Mouse (Mus musculus): ENCODE results near the gene Tle4. TPM values are rescaled to one million over a fixed set of nuclear protein-coding genes. Genes with fewer than 3 reads are reported as not detected.

The Tle4 gene
- total and polyA plus RNA-seq, 3 experiments: 18.9 to 27.7 (median 23.4) TPM

GRCm38 (mm10) chr19:14468733-14469132, 129.1 kb downstream of the Tle4 start (continued):
- TF ChIP-seq KAT2A (IDR thresholded peaks at IDR 0.05; ENCODE audit: insufficient replicate concordance, low read length) (no peak), ELF1 (IDR thresholded peaks at IDR 0.05; ENCODE audit: low read depth, low read length) (peak; percentile 34; the same call in 1 of the 2 replicates), GABPA (IDR thresholded peaks at IDR 0.05; ENCODE audit: insufficient replicate concordance, low read depth, low read length) (no peak), ZC3H11A (IDR thresholded peaks at IDR 0.05; ENCODE audit: low read depth, low read length) (no peak), E2F4 (IDR thresholded peaks at IDR 0.05; ENCODE audit: insufficient replicate concordance, low read depth, low read length) (0 out of 2 replicates have a peak, but pooled peaks have one; percentile 38), NELFE (IDR thresholded peaks at IDR 0.05; ENCODE audit: low read depth, low read length) (no peak), ZMIZ1 (IDR thresholded peaks at IDR 0.05; ENCODE audit: low read depth, low read length) (no peak)

- DNase-seq (ENCODE audit: extremely low read depth): peak; percentile 68
- dilution Hi-C loops (cut with MboI; ENCODE audit: extremely low pct_ligation_motif_present, extremely low pct_unique_long_range_greater_than_20kb, low sequenced_read_pairs) (no loop called here), in situ Hi-C loops (cut with MboI; ENCODE audit: low pct_ligation_motif_present, low pct_unique_long_range_greater_than_20kb, low sequenced_read_pairs) (no loop called here)
- no peaks in the 10 kb centered on the region for H3K27me3 ChIP-seq (replicated peaks)
- peaks cover 15 to 61% of the 10 kb centered on the region in 2 experiments for H3K4me1 ChIP-seq (ENCODE audit: control insufficient read depth in 1 of 2, insufficient read depth in 2 of 2)
- peak overlapping the region; percentile 45 for H3K27ac ChIP-seq (ENCODE audit: insufficient read depth, low read depth)
- H3K9ac ChIP-seq (ENCODE audit: insufficient read depth, low read depth): 0 out of 2 replicates have a peak overlapping the region, but pooled peaks have one; percentile 3
- H3K79me2 ChIP-seq (replicated peaks; ENCODE audit: control insufficient read depth, extremely low read depth, insufficient read depth, poor library complexity, severe bottlenecking): peaks cover 8% of the 10 kb centered on the region
- peaks cover 37 to 49% of the 10 kb centered on the region in 2 experiments for H3K36me3 ChIP-seq (replicated peaks in 1 of 2; ENCODE audit: control insufficient read depth in 1 of 2, insufficient read depth in 1 of 2, low read length in 1 of 2)
- no peak overlapping the region for H3K4me3 ChIP-seq (replicated peaks in 1 of 3; ENCODE audit: low read depth in 2 of 3, low read length in 2 of 3, poor library complexity in 1 of 3)
- no peaks in the 10 kb centered on the region for H3K9me3 ChIP-seq (replicated peaks; ENCODE audit: low read length)
- H3K4me2 ChIP-seq (ENCODE audit: insufficient read depth, low read depth, poor library complexity, severe bottlenecking): peak overlapping the region; percentile 53; the same call in 1 of the 2 replicates
- TF ChIP-seq TCF12 (IDR thresholded peaks at IDR 0.05; ENCODE audit: low read depth, low read length): peak; percentile 43; the same call in 1 of the 2 replicates
- no peak for TF ChIP-seq SMC3 (IDR thresholded peaks at IDR 0.05; ENCODE audit: low read depth, low read length)
- TF ChIP-seq POLR2A (IDR thresholded peaks at IDR 0.05; ENCODE audit: low read depth, low read length): no peak
- TF ChIP-seq JUN (IDR thresholded peaks at IDR 0.05; ENCODE audit: insufficient read depth, low read depth, low read length): no peak
- TF ChIP-seq KAT2A (IDR thresholded peaks at IDR 0.05; ENCODE audit: insufficient replicate concordance, low read length): no peak
- TF ChIP-seq MAX (IDR thresholded peaks at IDR 0.05; ENCODE audit: low read length): 0 out of 2 replicates have a peak, but pooled peaks have one; percentile 19
- no peak for TF ChIP-seq MEF2A (IDR thresholded peaks at IDR 0.05; ENCODE audit: borderline replicate concordance, low read depth, low read length)
- TF ChIP-seq ZNF384 (IDR thresholded peaks at IDR 0.05; ENCODE audit: low read depth, low read length): no peak
- TF ChIP-seq MAFK (IDR thresholded peaks at IDR 0.05; ENCODE audit: insufficient replicate concordance, low read length): 0 out of 2 replicates have a peak, but pooled peaks have one; percentile 28
- TF ChIP-seq E2F4 (IDR thresholded peaks at IDR 0.05; ENCODE audit: insufficient replicate concordance, low read depth, low read length): no peak
- peak; percentile 27; the same call in 1 of the 2 replicates for TF ChIP-seq IRF4 (IDR thresholded peaks at IDR 0.05; ENCODE audit: low read depth, low read length)
- TF ChIP-seq MXI1 (IDR thresholded peaks at IDR 0.05; ENCODE audit: low read depth, low read length): peak; percentile 62; the same call in 1 of the 2 replicates
- TF ChIP-seq ZC3H11A (IDR thresholded peaks at IDR 0.05; ENCODE audit: low read depth, low read length): no peak
- TF ChIP-seq CHD2 (IDR thresholded peaks at IDR 0.05; ENCODE audit: low read length): peak; percentile 52; the same call in 1 of the 2 replicates
- no peak for TF ChIP-seq UBTF (IDR thresholded peaks at IDR 0.05; ENCODE audit: low read depth, low read length)
- TF ChIP-seq USF1 (IDR thresholded peaks at IDR 0.05; ENCODE audit: low read depth, low read length): no peak
- TF ChIP-seq PAX5 (IDR thresholded peaks at IDR 0.05; ENCODE audit: low read length): no peak
- TF ChIP-seq MYC (IDR thresholded peaks at IDR 0.05; ENCODE audit: low read depth, low read length): peak; percentile 54
- TF ChIP-seq ETS1 (conservative IDR thresholded peaks at IDR 0.05; ENCODE audit: low read depth, low read length): peak; percentile 39; the same call in 1 of the 2 replicates
- TF ChIP-seq ZKSCAN1 (IDR thresholded peaks at IDR 0.05; ENCODE audit: borderline replicate concordance, low read depth, low read length): no peak
- TF ChIP-seq ZMIZ1 (IDR thresholded peaks at IDR 0.05; ENCODE audit: low read depth, low read length): no peak
- peak; percentile 63; the same call in 1 of the 2 replicates for TF ChIP-seq SIN3A (IDR thresholded peaks at IDR 0.05; ENCODE audit: low read length)
- TF ChIP-seq BHLHE40 (IDR thresholded peaks at IDR 0.05; ENCODE audit: low read depth, low read length): peak; percentile 23; the same call in 1 of the 2 replicates
- peak; percentile 47; the same call in 1 of the 2 replicates for TF ChIP-seq JUND (conservative IDR thresholded peaks at IDR 0.05; ENCODE audit: low read depth, low read length)
- no peak; the same call in none of the 2 replicates for TF ChIP-seq RAD21 (IDR thresholded peaks at IDR 0.05; ENCODE audit: low read depth, low read length)
- TF ChIP-seq MAZ (IDR thresholded peaks at IDR 0.05; ENCODE audit: low read depth, low read length): no peak
- TF ChIP-seq ELF1 (IDR thresholded peaks at IDR 0.05; ENCODE audit: low read depth, low read length): no peak
- TF ChIP-seq GABPA (IDR thresholded peaks at IDR 0.05; ENCODE audit: insufficient replicate concordance, low read depth, low read length): no peak
- no peak for TF ChIP-seq NELFE (IDR thresholded peaks at IDR 0.05; ENCODE audit: low read depth, low read length)
- TF ChIP-seq CHD1 (IDR thresholded peaks at IDR 0.05; ENCODE audit: low read depth, low read length): 0 out of 2 replicates have a peak, but pooled peaks have one; percentile 76
- TF ChIP-seq EP300 (IDR thresholded peaks at IDR 0.05; ENCODE audit: low read length): peak; percentile 75
- TF ChIP-seq HCFC1 (IDR thresholded peaks at IDR 0.05; ENCODE audit: low read depth, low read length): no peak
- TF ChIP-seq USF2 (conservative IDR thresholded peaks at IDR 0.05; ENCODE audit: low read depth, low read length): no peak
- TF ChIP-seq TBP (conservative IDR thresholded peaks at IDR 0.05; ENCODE audit: low read depth, low read length): no peak
- TF ChIP-seq CTCF (conservative IDR thresholded peaks at IDR 0.05 in 1 of 2, IDR thresholded peaks at IDR 0.05 in 1 of 2; ENCODE audit: low read depth in 2 of 2, low read length in 2 of 2): no peak
These were observed 131.8 kb downstream of the Tle4 start for GRCm38 (mm10) chr19:14466020-14466419.
